Mouse (Mus musculus) monocyte, adult 2 months (primary cell): ENCODE data around the gene Fam169b.

Experiments
- DNase-seq, 2 experiments: peaks; one replicate each; pipeline ENCODE4 v3.0.0; 2022; ENCODE audit warnings: low spot score in 2 of 2, low read depth in 1 of 2

Fam169b gene

DNA sequence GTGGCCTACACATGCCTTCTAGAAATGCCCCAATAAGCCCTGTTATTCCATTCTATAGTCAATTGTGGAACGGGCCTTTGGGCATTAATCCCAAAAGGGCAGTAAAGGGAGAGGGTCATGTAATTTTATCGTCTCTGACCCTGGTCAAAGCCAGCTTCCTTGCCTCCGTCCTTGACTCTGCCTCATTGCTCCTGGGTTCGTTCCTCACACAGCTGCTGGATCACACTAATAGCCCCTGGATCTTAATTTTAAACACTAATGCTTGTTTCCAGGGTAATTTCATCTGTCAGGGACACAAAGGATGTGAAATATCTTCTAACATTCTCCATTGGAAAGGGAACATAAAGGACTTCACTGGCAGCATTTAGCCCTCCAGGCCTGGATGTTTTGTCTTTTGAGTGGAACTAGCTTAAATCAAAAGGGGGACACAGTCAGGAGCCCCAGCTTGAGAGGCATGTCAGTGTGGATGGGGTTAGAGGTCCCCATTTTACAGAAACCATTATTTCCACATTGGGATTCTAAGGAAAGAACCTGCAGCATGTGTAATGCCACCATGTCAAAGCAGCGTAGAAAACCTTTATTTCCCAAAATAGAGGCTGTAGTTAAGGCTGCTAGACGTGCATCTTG, 122.2 kb downstream of the Fam169b start:
- DNase-seq: no peak

DNA sequence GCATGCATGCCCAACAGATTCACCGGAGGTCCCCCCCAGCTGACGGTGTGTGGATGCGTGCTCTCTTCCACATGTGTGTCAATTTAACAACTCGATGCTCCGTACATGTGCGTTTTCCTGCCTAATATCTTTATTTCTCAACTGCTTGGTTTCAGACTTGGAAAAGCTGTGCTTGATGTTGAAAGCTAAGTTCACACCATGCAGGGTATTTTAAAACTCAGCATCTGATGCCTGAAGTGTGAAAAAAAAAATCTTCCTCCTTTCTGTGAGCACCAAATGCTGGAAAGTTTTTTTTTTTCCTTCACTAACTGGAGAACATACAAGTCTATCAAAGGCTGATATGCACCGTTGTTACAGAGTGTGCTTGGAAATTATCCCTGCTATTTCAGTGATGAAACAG, 126.9 kb downstream of the Fam169b start:
- DNase-seq: no peak

DNA sequence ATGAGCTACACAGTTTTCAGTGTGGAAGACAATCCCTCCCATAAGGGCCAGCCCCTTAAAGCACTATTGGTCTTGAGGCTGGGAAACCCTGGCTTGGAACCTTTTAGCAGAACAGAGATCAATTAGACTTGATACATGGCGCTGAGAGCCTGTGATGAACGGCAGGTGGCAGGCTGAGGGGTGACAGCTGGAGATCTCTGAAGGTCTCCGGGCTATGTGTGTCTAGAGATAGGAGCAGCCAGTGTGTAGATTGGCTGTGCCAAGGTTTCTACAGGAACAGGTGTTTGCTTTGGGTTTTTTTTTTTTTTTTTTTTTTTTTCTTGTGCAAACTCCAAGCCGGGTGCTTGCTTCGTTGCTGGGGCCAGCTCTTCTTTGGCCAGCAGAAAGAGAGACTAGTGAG, 135.0 kb downstream of the Fam169b start:
- no peak for DNase-seq
